Mouse (Mus musculus) liver, postnatal 0 days (tissue): Measurements from ENCODE around the gene A930004D18Rik. TPM values are rescaled to one million over a fixed set of nuclear protein-coding genes. Genes with fewer than 3 reads are reported as not detected.

ENCODE experiments used
- ATAC-seq: fragments of 200-750 bp; cut with Nextera tagmentation; 2 replicates; pipeline ENCODE4 v1.8.0; 2017; ENCODE audit warnings: mild to moderate bottlenecking, moderate library complexity
- DNase-seq: peaks from one replicate; pipeline ENCODE4 v3.0.0-alpha.2; 2016
- H3K27ac ChIP-seq: fragments of 300-500 bp; sonication (generic); 2 replicates; pipeline ENCODE4 v1.5.1; 2014; ENCODE audit warnings: antibody characterized with exemption, moderate library complexity, mild to moderate bottlenecking, low read depth
- H3K27me3 ChIP-seq: fragments of 300-500 bp; sonication (generic); 2 replicates; pipeline ENCODE4 v1.6.1; 2014; ENCODE audit warnings: low read length, control low read depth, mixed read lengths; ENCODE audit not compliant: insufficient read depth
- H3K36me3 ChIP-seq: fragments of 300-500 bp; sonication (generic); replicated peaks from 2 replicates; pipeline ENCODE4 v1.6.1; 2014; ENCODE audit warnings: mild to moderate bottlenecking, control low read depth, low read length, moderate library complexity, mixed read lengths; ENCODE audit not compliant: insufficient read depth
- H3K4me1 ChIP-seq: fragments of 300-500 bp; sonication (generic); 2 replicates; pipeline ENCODE4 v1.6.1; 2014; ENCODE audit warnings: antibody characterized with exemption, mild to moderate bottlenecking, control low read depth; ENCODE audit not compliant: insufficient read depth
- H3K4me2 ChIP-seq: fragments of 300-500 bp; sonication (generic); 2 replicates; pipeline ENCODE4 v1.6.1; 2014; ENCODE audit warnings: low read depth, mild to moderate bottlenecking, low read length, moderate library complexity, mixed read lengths
- H3K4me3 ChIP-seq: fragments of 300-500 bp; sonication (generic); 2 replicates; pipeline ENCODE4 v1.5.1; 2014; ENCODE audit warnings: low read depth, low read length
- H3K9ac ChIP-seq: fragments of 300-500 bp; sonication (generic); replicated peaks from 2 replicates; pipeline ENCODE4 v1.6.1; 2014; ENCODE audit warnings: mild to moderate bottlenecking, moderate library complexity
- H3K9me3 ChIP-seq: fragments of 300-500 bp; sonication (generic); 2 replicates; pipeline ENCODE4 v1.6.1; 2016; ENCODE audit warnings: mild to moderate bottlenecking, control low read depth, low read length, mixed read lengths
- CTCF ChIP-seq: sonication (generic); IDR thresholded peaks from 2 replicates; pipeline ENCODE4 v1.5.1; 2016; ENCODE audit warnings: antibody characterized with exemption, low read depth
- EP300 ChIP-seq: IDR thresholded peaks from 2 replicates; pipeline ENCODE4 v1.6.1; 2016; ENCODE audit warnings: antibody characterized with exemption, low read depth, mild to moderate bottlenecking
- WGBS: fragments of 180-500 bp; shearing (Covaris S2); extraction: QIAGEN DNeasy Blood & Tissue Kit; methylation state at CpG from one replicate; pipeline ENCODE4 v1.1.7; 2014; ENCODE audit not compliant: insufficient replicate concordance; 5-methylcytosine and 5-hydroxymethylcytosine counted together
- polyA plus RNA-seq: library from polyadenylated mRNA; unstranded; fragments of >200 nt; fragmentation: Nextera tagmentation; extraction: Ambion mirVana; gene quantifications from 2 replicates; pipeline ENCODE4 v1.2.1, GENCODE M21; 2015

A930004D18Rik gene
- polyA plus RNA-seq, 1 experiment from 2014 or later, result 0.99 TPM

GRCm38 (mm10) chr2:18032538-18032895, 5.0 kb downstream of the A930004D18Rik start:
- no peak overlapping the region for H3K4me3 ChIP-seq
- H3K4me2 ChIP-seq, result no peak overlapping the region
- TF ChIP-seq EP300, result no peak
- TF ChIP-seq CTCF, result no peak
- H3K9ac ChIP-seq, result no peak overlapping the region
- no peak overlapping the region for H3K27ac ChIP-seq
- no peaks in the 10 kb centered on the region for H3K9me3 ChIP-seq
- no peaks in the 10 kb centered on the region for H3K36me3 ChIP-seq
- DNase-seq (no peak), ATAC-seq (no peak)
- peaks cover 21% of the 10 kb centered on the region for H3K4me1 ChIP-seq
- 77% methylated on average over 5 of the region's 5 CpGs for WGBS
- peaks cover 62% of the 10 kb centered on the region for H3K27me3 ChIP-seq

GRCm38 (mm10) chr2:18031831-18032537, 5.6 kb downstream of the A930004D18Rik start:
- Histone ChIP-seq H3K4me2 (peak overlapping the region; percentile 77), H3K4me1 (peaks cover 23% of the 10 kb centered on the region), H3K27me3 (peaks cover 60% of the 10 kb centered on the region), H3K36me3 (no peaks in the 10 kb centered on the region), H3K9me3 (no peaks in the 10 kb centered on the region), H3K27ac (no peak overlapping the region), H3K4me3 (peak overlapping the region; percentile 41), H3K9ac (peak overlapping the region; percentile 52)
- no peak for TF ChIP-seq EP300
- TF ChIP-seq CTCF, result no peak
- WGBS, result 7% methylated on average over 32 of the region's 34 CpGs
- no peak for ATAC-seq
- DNase-seq, result no peak

GRCm38 (mm10) chr2:18031271-18031821, 6.2 kb downstream of the A930004D18Rik start:
- whole genome bisulfite sequencing, result 9% methylated on average over 26 of the region's 26 CpGs

GRCm38 (mm10) chr2:18030581-18030980, 7.0 kb downstream of the A930004D18Rik start:
- no peak overlapping the region for H3K4me3 ChIP-seq
- H3K27me3 ChIP-seq, result peaks cover 66% of the 10 kb centered on the region
- 66% methylated on average over 8 of the region's 8 CpGs for WGBS
- no peak overlapping the region for H3K4me2 ChIP-seq
- H3K36me3 ChIP-seq, result no peaks in the 10 kb centered on the region
- no peak overlapping the region for H3K9ac ChIP-seq
- ATAC-seq (no peak), DNase-seq (no peak)
- H3K9me3 ChIP-seq, result no peaks in the 10 kb centered on the region
- H3K27ac ChIP-seq, result no peak overlapping the region
- no peak for TF ChIP-seq EP300
- no peak for TF ChIP-seq CTCF
- H3K4me1 ChIP-seq, result peaks cover 28% of the 10 kb centered on the region

More at GRCm38 (mm10) chr2:18031271-18031821, 6.2 kb downstream of the A930004D18Rik start:
- Histone ChIP-seq H3K9ac (peak overlapping the region; percentile 52), H3K27me3 (peaks cover 65% of the 10 kb centered on the region), H3K36me3 (no peaks in the 10 kb centered on the region), H3K9me3 (no peaks in the 10 kb centered on the region), H3K4me3 (peak overlapping the region; percentile 41), H3K4me1 (peaks cover 26% of the 10 kb centered on the region), H3K27ac (no peak overlapping the region), H3K4me2 (peak overlapping the region; percentile 77)
- DNase-seq (no peak), ATAC-seq (no peak)
- TF ChIP-seq CTCF (no peak), EP300 (no peak)

- peaks cover 66% of the 10 kb centered on the region for H3K27me3 ChIP-seq
Measured at GRCm38 (mm10) chr2:18029656-18030055, 7.9 kb downstream of the A930004D18Rik start.

GRCm38 (mm10) chr2:18028140-18029021, 9.2 kb downstream of the A930004D18Rik start:
- H3K27me3 ChIP-seq, result peaks cover 61% of the 10 kb centered on the region

More at GRCm38 (mm10) chr2:18029656-18030055, 7.9 kb downstream of the A930004D18Rik start:
- Histone ChIP-seq H3K36me3 (no peaks in the 10 kb centered on the region), H3K27ac (no peak overlapping the region), H3K9ac (no peak overlapping the region), H3K4me2 (no peak overlapping the region), H3K4me1 (peaks cover 29% of the 10 kb centered on the region), H3K9me3 (no peaks in the 10 kb centered on the region), H3K4me3 (no peak overlapping the region)
- TF ChIP-seq CTCF, result no peak
- TF ChIP-seq EP300, result no peak
- ATAC-seq (no peak), DNase-seq (no peak)
- WGBS, result 83% methylated on average over 7 of the region's 7 CpGs

More at GRCm38 (mm10) chr2:18028140-18029021, 9.2 kb downstream of the A930004D18Rik start:
- peak; percentile 87 for DNase-seq
- H3K27ac ChIP-seq, result peak overlapping the region; percentile 81
- H3K9ac ChIP-seq, result peak overlapping the region; percentile 67
- no peaks in the 10 kb centered on the region for H3K36me3 ChIP-seq
- H3K9me3 ChIP-seq, result no peaks in the 10 kb centered on the region
- under 1% methylated on average over 61 of the region's 61 CpGs for WGBS
- peak overlapping the region; percentile 68 for H3K4me3 ChIP-seq
- H3K4me1 ChIP-seq, result peaks cover 29% of the 10 kb centered on the region
- ATAC-seq, result peak; percentile 54
- TF ChIP-seq EP300 (no peak), CTCF (no peak)
- peak overlapping the region; percentile 94 for H3K4me2 ChIP-seq
